Mouse (Mus musculus) ES-E14 (cell line): ENCODE measurements around the gene Klhl26.

Experiments used
- CHD2 ChIP-seq: IDR thresholded peaks from 2 replicates; pipeline ENCODE4 v1.6.1; 2014; ENCODE audit warnings: mild to moderate bottlenecking, low read depth, low read length, inconsistent platforms
- MAFK ChIP-seq: IDR thresholded peaks from 2 replicates; pipeline ENCODE4 v1.6.1; 2014; ENCODE audit warnings: mild to moderate bottlenecking, low read depth, low read length, inconsistent platforms; ENCODE audit not compliant: insufficient read depth
- ZC3H11A ChIP-seq: IDR thresholded peaks from 2 replicates; pipeline ENCODE4 v1.6.1; 2012; ENCODE audit warnings: low read depth, mild to moderate bottlenecking, inconsistent platforms, low read length, borderline replicate concordance

- TF ChIP-seq CHD2 (no peak), MAFK (no peak), ZC3H11A (no peak)
Measured at GRCm38 (mm10) chr8:70490880-70491495, 14.2 kb upstream of the Klhl26 start.
